Mouse (Mus musculus) liver, embryonic 12.5 days (tissue): ENCODE measurements around the gene Pianp. TPM values are rescaled to one million over a fixed set of nuclear protein-coding genes. Genes with fewer than 3 reads are reported as not detected.
A peak's percentile ranks its signal among the peaks of the same experiment; 100 is the strongest.

Experiments used
- ATAC-seq: fragments of 200-750 bp; cut with Nextera tagmentation; 2 replicates; pipeline ENCODE4 v1.8.0; 2017; ENCODE audit warnings: moderate number of reproducible peaks, mild to moderate bottlenecking, moderate library complexity
- H3K27ac ChIP-seq: fragments of 300-500 bp; sonication (generic); 2 replicates; pipeline ENCODE4 v1.5.1; 2016; ENCODE audit warnings: mild to moderate bottlenecking
- H3K27me3 ChIP-seq: fragments of 300-500 bp; sonication (generic); replicated peaks from 2 replicates; pipeline ENCODE4 v1.6.1; 2016; ENCODE audit warnings: mild to moderate bottlenecking, moderate library complexity
- H3K36me3 ChIP-seq: fragments of 300-500 bp; sonication (generic); 2 replicates; pipeline ENCODE4 v1.6.1; 2016; ENCODE audit warnings: mild to moderate bottlenecking, moderate library complexity
- H3K4me1 ChIP-seq: fragments of 300-500 bp; sonication (generic); 2 replicates; pipeline ENCODE4 v1.6.1; 2016
- H3K4me2 ChIP-seq: fragments of 300-500 bp; sonication (generic); 2 replicates; pipeline ENCODE4 v1.6.1; 2016; ENCODE audit warnings: mild to moderate bottlenecking, moderate library complexity
- H3K4me3 ChIP-seq: fragments of 300-500 bp; sonication (generic); 2 replicates; pipeline ENCODE4 v1.5.1; 2016; ENCODE audit warnings: mild to moderate bottlenecking, moderate library complexity
- H3K9ac ChIP-seq: fragments of 300-500 bp; sonication (generic); 2 replicates; pipeline ENCODE4 v1.6.1; 2016; ENCODE audit warnings: mild to moderate bottlenecking, moderate library complexity
- H3K9me3 ChIP-seq: fragments of 300-500 bp; sonication (generic); replicated peaks from 2 replicates; pipeline ENCODE4 v1.6.1; 2016; ENCODE audit warnings: mild to moderate bottlenecking, moderate library complexity
- WGBS: fragments of 180-500 bp; shearing (Covaris S2); methylation state at CpG from one replicate; pipeline ENCODE4 v1.1.7; 2016; ENCODE audit not compliant: insufficient replicate concordance; 5-methylcytosine and 5-hydroxymethylcytosine counted together
- polyA plus RNA-seq: library from polyadenylated mRNA; unstranded; fragments of >200 nt; fragmentation: Nextera tagmentation; extraction: Ambion mirVana; gene quantifications from 2 replicates; pipeline ENCODE4 v1.2.1, GENCODE M21; 2016

Pianp gene
- polyA plus RNA-seq, 1 experiment from 2014 or later, result not detected

GRCm38 (mm10) chr6:124992241-124992640 lies 4.3 kb upstream of the Pianp start:
- H3K4me2 ChIP-seq, result no peak overlapping the region
- H3K9me3 ChIP-seq, result 0 out of 2 replicates have a peak, but pooled peaks cover 7% of the 10 kb centered on the region
- ATAC-seq, result no peak
- H3K9ac ChIP-seq, result no peak overlapping the region
- no peak overlapping the region for H3K4me3 ChIP-seq
- no peak overlapping the region for H3K27ac ChIP-seq
- H3K36me3 ChIP-seq, result no peaks in the 10 kb centered on the region
- 60% methylated on average over 4 of the region's 4 CpGs for WGBS
- H3K4me1 ChIP-seq, result peaks cover 10% of the 10 kb centered on the region
- peaks cover 77% of the 10 kb centered on the region for H3K27me3 ChIP-seq

DNA sequence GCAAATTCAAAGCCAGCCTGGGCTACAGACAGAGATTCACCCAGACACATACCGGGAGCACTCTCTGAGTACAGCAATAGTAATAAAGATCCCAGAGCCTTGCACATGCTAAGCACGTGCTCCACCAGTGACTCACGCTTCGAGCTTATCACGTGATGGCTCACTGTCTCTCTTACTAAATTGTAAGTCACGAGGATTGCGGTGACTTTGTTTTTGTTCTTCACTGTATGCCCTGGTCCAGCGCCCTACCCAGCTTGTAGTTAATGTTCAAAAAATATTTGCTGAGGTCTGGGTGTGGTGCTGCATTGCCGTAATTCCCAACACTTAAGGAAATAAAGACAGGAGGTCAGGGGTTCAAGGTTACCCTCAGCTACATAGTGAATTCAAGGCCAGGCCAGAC lies 3.1 kb upstream of the Pianp start:
- Histone ChIP-seq H3K4me3 (no peak overlapping the region), H3K36me3 (no peaks in the 10 kb centered on the region), H3K9ac (no peak overlapping the region), H3K4me1 (peaks cover 16% of the 10 kb centered on the region), H3K4me2 (no peak overlapping the region), H3K9me3 (0 out of 2 replicates have a peak, but pooled peaks cover 7% of the 10 kb centered on the region), H3K27me3 (peaks cover 81% of the 10 kb centered on the region), H3K27ac (no peak overlapping the region)
- ATAC-seq, result no peak
- WGBS, result 67% methylated on average over 9 of the region's 9 CpGs

GRCm38 (mm10) chr6:124993876-124994275 lies 2.6 kb upstream of the Pianp start:
- WGBS, result 18% methylated on average over 11 of the region's 11 CpGs
- Histone ChIP-seq H3K9me3 (0 out of 2 replicates have a peak, but pooled peaks cover 7% of the 10 kb centered on the region), H3K4me1 (peaks cover 16% of the 10 kb centered on the region), H3K27me3 (peaks cover 85% of the 10 kb centered on the region), H3K9ac (no peak overlapping the region), H3K27ac (no peak overlapping the region), H3K4me3 (no peak overlapping the region), H3K4me2 (no peak overlapping the region), H3K36me3 (no peaks in the 10 kb centered on the region)
- no peak for ATAC-seq

GRCm38 (mm10) chr6:124995246-124995645 lies 1.2 kb upstream of the Pianp start:
- ATAC-seq, result no peak
- 73% methylated on average over 7 of the region's 7 CpGs for WGBS
- peaks cover 16% of the 10 kb centered on the region for H3K4me1 ChIP-seq

DNA sequence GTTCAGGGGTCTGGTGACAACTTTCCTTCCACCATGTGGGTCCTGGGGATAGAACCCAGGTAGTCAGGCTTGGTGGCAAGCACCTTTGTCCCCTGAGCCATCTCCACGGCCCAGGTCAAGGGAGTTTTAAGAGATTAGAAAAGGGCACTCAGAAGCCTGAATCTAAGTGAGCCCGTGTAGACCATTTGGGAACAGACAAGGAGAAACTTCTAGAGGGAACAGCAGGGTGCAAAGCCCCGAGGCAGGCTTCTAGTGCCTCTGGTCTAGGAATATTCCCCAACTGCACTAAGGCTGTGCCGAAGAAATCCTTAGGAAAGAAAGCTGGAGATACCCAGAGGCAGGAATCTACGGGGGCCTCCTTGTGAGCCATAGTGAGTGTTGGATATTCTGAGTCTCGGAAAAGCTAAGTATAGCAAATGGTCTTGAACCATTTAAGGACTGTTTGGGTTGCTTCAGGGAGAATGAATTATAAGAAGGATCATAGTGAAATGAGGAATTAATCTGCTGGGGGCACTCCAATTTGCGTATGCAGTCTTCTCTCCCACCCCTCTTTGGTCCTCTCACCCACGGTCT lies 577 bp upstream of the Pianp start:
- Histone ChIP-seq H3K4me1 (peaks cover 16% of the 10 kb centered on the region), H3K4me3 (no peak overlapping the region), H3K27ac (no peak overlapping the region), H3K4me2 (no peak overlapping the region), H3K9ac (no peak overlapping the region), H3K27me3 (peaks cover 100% of the 10 kb centered on the region), H3K9me3 (no peaks in the 10 kb centered on the region), H3K36me3 (no peaks in the 10 kb centered on the region)
- 42% methylated on average over 8 of the region's 8 CpGs for WGBS
- ATAC-seq, result no peak

More at GRCm38 (mm10) chr6:124995246-124995645, 1.2 kb upstream of the Pianp start:
- H3K9ac ChIP-seq, result no peak overlapping the region
- H3K4me3 ChIP-seq, result no peak overlapping the region
- peaks cover 98% of the 10 kb centered on the region for H3K27me3 ChIP-seq
- no peak overlapping the region for H3K27ac ChIP-seq
- no peaks in the 10 kb centered on the region for H3K36me3 ChIP-seq
- H3K4me2 ChIP-seq, result no peak overlapping the region
- H3K9me3 ChIP-seq, result 0 out of 2 replicates have a peak, but pooled peaks cover under 1% of the 10 kb centered on the region

- H3K4me1 ChIP-seq, result peaks cover 16% of the 10 kb centered on the region
- no peak overlapping the region for H3K27ac ChIP-seq
- 5% methylated on average over 8 of the region's 8 CpGs for WGBS
- ATAC-seq, result no peak
- no peaks in the 10 kb centered on the region for H3K36me3 ChIP-seq
- H3K4me2 ChIP-seq, result no peak overlapping the region
- no peak overlapping the region for H3K4me3 ChIP-seq
- H3K9me3 ChIP-seq, result no peaks in the 10 kb centered on the region
- no peak overlapping the region for H3K9ac ChIP-seq
- peaks cover 100% of the 10 kb centered on the region for H3K27me3 ChIP-seq
Observed at GRCm38 (mm10) chr6:124998066-124998465, 1.6 kb downstream of the Pianp start.

DNA sequence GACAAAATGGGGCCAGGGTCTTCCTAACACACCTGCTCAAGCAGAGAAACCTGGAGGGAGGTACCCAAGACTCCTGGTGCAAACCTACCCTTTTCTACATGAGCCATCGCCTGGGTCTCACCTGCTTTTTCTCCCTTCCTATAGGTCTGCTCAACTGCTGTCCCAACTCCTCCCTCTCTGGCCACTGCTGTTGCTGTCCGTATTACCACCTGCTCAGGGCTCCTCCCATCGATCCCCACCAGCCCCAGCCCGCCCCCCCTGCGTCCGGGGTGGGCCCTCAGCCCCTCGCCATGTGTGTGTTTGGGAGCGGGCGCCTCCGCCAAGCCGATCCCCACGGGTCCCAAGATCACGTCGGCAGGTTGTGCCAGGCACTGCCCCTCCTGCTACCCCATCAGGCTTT lies 2.6 kb downstream of the Pianp start:
- Histone ChIP-seq H3K4me3 (no peak overlapping the region), H3K27ac (no peak overlapping the region), H3K4me2 (no peak overlapping the region), H3K9me3 (no peaks in the 10 kb centered on the region), H3K4me1 (peaks cover 16% of the 10 kb centered on the region), H3K9ac (no peak overlapping the region), H3K27me3 (peaks cover 100% of the 10 kb centered on the region), H3K36me3 (no peaks in the 10 kb centered on the region)
- no peak for ATAC-seq
- WGBS, result 37% methylated on average over 14 of the region's 14 CpGs

- Histone ChIP-seq H3K36me3 (no peaks in the 10 kb centered on the region), H3K27ac (no peak overlapping the region), H3K27me3 (peaks cover 100% of the 10 kb centered on the region), H3K4me1 (peaks cover 16% of the 10 kb centered on the region), H3K9me3 (no peaks in the 10 kb centered on the region), H3K4me2 (no peak overlapping the region), H3K4me3 (no peak overlapping the region), H3K9ac (no peak overlapping the region)
- WGBS, result 28% methylated on average over 10 of the region's 10 CpGs
- no peak for ATAC-seq
Observed at GRCm38 (mm10) chr6:124999546-124999945, 3.1 kb downstream of the Pianp start.

GRCm38 (mm10) chr6:125003706-125004105 lies 7.2 kb downstream of the Pianp start:
- Histone ChIP-seq H3K9ac (no peak overlapping the region), H3K9me3 (no peaks in the 10 kb centered on the region), H3K4me2 (no peak overlapping the region), H3K4me1 (peaks cover 12% of the 10 kb centered on the region), H3K27me3 (peaks cover 68% of the 10 kb centered on the region), H3K36me3 (no peaks in the 10 kb centered on the region), H3K27ac (no peak overlapping the region), H3K4me3 (no peak overlapping the region)
- 45% methylated on average over 3 of the region's 3 CpGs for WGBS
- no peak for ATAC-seq

DNA sequence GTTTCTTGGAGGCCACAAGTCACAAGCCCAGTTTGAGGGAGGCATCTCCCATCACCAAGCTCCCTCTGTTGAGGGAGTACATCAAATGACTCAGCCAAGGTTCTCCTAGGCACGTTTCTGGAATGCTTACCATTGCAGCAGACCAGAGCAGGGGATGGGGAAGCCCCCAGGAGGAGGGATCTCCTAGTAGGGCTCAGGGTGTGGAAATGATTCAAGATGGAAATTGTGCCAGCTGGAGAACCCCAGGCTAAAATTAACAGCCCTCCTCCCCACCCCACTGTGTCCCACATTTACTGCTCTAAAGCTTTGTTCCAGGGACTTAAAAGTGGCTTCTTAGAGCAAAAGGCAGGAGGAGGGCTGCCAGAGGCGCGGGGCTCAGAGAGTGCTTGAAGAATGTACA lies 8.6 kb downstream of the Pianp start:
- Histone ChIP-seq H3K4me3 (no peak overlapping the region), H3K36me3 (no peaks in the 10 kb centered on the region), H3K27me3 (peaks cover 54% of the 10 kb centered on the region), H3K9ac (no peak overlapping the region), H3K9me3 (no peaks in the 10 kb centered on the region), H3K4me1 (peaks cover 17% of the 10 kb centered on the region), H3K4me2 (no peak overlapping the region), H3K27ac (no peak overlapping the region)
- ATAC-seq, result no peak
- 56% methylated on average over 3 of the region's 3 CpGs for WGBS

GRCm38 (mm10) chr6:125008060-125008459 lies 11.6 kb downstream of the Pianp start:
- no peak for ATAC-seq
- Histone ChIP-seq H3K27ac (peak overlapping the region; percentile 94), H3K9me3 (no peaks in the 10 kb centered on the region), H3K9ac (peak overlapping the region; percentile 97), H3K4me1 (peaks cover 45% of the 10 kb centered on the region), H3K36me3 (peaks cover 27% of the 10 kb centered on the region), H3K4me3 (peak overlapping the region; percentile 99), H3K27me3 (peaks cover 25% of the 10 kb centered on the region), H3K4me2 (peak overlapping the region; percentile 92)
- WGBS, result 41% methylated on average over 13 of the region's 13 CpGs

GRCm38 (mm10) chr6:125008586-125009128 lies 12.2 kb downstream of the Pianp start:
- Histone ChIP-seq H3K9me3 (no peaks in the 10 kb centered on the region), H3K9ac (peak overlapping the region; percentile 97), H3K4me2 (peak overlapping the region; percentile 92), H3K4me3 (peak overlapping the region; percentile 99), H3K4me1 (peaks cover 45% of the 10 kb centered on the region), H3K27me3 (peaks cover 19% of the 10 kb centered on the region), H3K36me3 (peaks cover 33% of the 10 kb centered on the region), H3K27ac (peak overlapping the region; percentile 94)
- WGBS, result under 1% methylated on average over 30 of the region's 34 CpGs
- ATAC-seq, result peak; percentile 98

DNA sequence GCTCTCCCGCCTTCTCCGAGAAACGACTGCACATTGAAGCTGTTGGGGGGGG lies 12.5 kb downstream of the Pianp start, which contains the start of gene Zfp384:
Gene Zfp384 (plus strand): TSS at position 17 of the 52 bp plus-strand sequence.
- WGBS, result 0% methylated on average over 2 of the region's 3 CpGs
- Histone ChIP-seq H3K36me3 (peaks cover 36% of the 10 kb centered on the region), H3K4me3 (peak within 1 kb of the TSS; percentile 99), H3K9me3 (no peaks in the 10 kb centered on the region), H3K4me2 (peak within 1 kb of the TSS; percentile 92), H3K27me3 (peaks cover 16% of the 10 kb centered on the region), H3K9ac (peak within 1 kb of the TSS; percentile 97), H3K4me1 (peaks cover 45% of the 10 kb centered on the region), H3K27ac (peak within 1 kb of the TSS; percentile 94)
- no peak for ATAC-seq
